Mouse (Mus musculus) megakaryocyte, embryonic 14.5 days (primary cell): Measurements from ENCODE around the gene Adam10. TPM values are rescaled to one million over a fixed set of nuclear protein-coding genes. Genes with fewer than 3 reads are reported as not detected.
A peak's percentile ranks its signal among the peaks of the same experiment; 100 is the strongest.

Experiments
- H3K27me3 ChIP-seq: replicated peaks from 2 replicates; pipeline ENCODE3; 2012; ENCODE audit warnings: inconsistent platforms
- H3K36me3 ChIP-seq: replicated peaks from 2 replicates; pipeline ENCODE3; 2012; ENCODE audit warnings: low read length, inconsistent platforms, mixed read lengths
- H3K4me1 ChIP-seq: 2 replicates; pipeline ENCODE4 v1.6.1; 2012; ENCODE audit warnings: inconsistent platforms
- H3K4me3 ChIP-seq: replicated peaks from 2 replicates; pipeline ENCODE3; 2012; ENCODE audit warnings: moderate library complexity, mild to moderate bottlenecking, inconsistent platforms
- H3K9me3 ChIP-seq: 2 replicates; pipeline ENCODE4 v1.6.1; 2012; ENCODE audit warnings: inconsistent platforms
- FLI1 ChIP-seq: IDR thresholded peaks from 2 replicates; pipeline ENCODE4 v1.6.1; 2012; ENCODE audit warnings: low read length, inconsistent platforms, mixed read lengths
- GATA1 ChIP-seq: IDR thresholded peaks from 3 replicates; pipeline ENCODE4 v1.6.1; 2012; ENCODE audit warnings: mixed read lengths, low read length, inconsistent platforms, borderline replicate concordance
- polyA plus RNA-seq: library from polyadenylated mRNA; stranded (reverse); fragments of >175 nt; gene quantifications from 2 replicates; pipeline ENCODE4 v1.2.3, GENCODE M21; 2012; ENCODE audit warnings: low replicate concordance; ENCODE audit not compliant: insufficient read depth

The Adam10 gene
- polyA plus RNA-seq, result 25.9 and 40.9 TPM in 2 replicates

DNA sequence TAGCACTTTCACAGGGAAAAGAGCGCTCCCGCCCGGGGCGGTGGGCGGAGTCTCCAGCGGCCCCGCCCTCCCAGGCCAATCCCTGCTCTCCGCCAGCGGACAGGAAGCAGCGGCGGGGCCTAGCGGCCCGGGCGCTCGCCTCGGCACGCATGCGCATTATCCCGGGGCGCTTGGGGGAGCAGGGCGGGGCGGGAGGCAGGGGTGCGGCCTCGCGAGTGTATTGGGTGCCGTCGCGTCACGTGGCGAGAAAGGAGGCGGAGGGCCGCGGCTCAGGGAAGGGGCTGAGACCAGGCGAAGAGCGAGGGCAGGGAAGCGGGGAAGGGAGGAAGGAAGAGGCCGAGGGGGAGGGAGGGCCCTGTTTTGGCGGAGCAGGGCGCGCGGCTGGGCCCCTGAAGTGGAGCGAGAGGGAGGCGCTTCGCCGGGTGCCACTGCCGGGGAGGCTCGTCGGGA is at the start of gene Adam10:
Adam10 (plus strand) TSS at position 316 of the 450 bp plus-strand sequence.
- Histone ChIP-seq H3K27me3 (no peaks in the 10 kb centered on the region), H3K4me1 (peaks cover 49% of the 10 kb centered on the region), H3K36me3 (peaks cover 5% of the 10 kb centered on the region), H3K4me3 (peak within 1 kb of the TSS; percentile 99), H3K9me3 (no peaks in the 10 kb centered on the region)
- TF ChIP-seq FLI1 (no peak), GATA1 (no peak)

DNA sequence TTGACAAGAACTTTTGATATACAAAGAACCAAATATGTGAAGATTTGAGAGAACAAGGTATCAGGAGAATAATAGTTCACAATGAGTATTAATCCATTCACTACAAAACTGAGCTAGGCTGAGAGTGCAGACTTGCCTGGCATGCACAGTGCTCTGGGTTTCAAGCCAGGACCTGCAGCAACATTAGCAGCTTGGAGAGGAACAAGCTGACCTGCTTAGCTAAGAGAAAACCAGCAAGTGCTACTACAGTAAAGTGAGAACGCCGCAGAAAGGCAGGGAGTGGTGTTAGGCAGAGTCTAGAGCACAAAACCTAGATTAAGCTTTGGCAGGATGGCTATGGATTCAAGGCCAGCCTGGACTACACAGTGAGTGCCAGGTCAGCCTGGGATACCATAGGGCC is 49.1 kb upstream of the Adam10 start:
- H3K36me3 ChIP-seq, result peaks cover 81% of the 10 kb centered on the region
- H3K4me1 ChIP-seq, result peaks cover 9% of the 10 kb centered on the region; the same call in 1 of the 2 replicates
- H3K27me3 ChIP-seq, result no peaks in the 10 kb centered on the region
- no peaks in the 10 kb centered on the region for H3K9me3 ChIP-seq
- no peak overlapping the region for H3K4me3 ChIP-seq
- TF ChIP-seq FLI1 (no peak), GATA1 (no peak)

DNA sequence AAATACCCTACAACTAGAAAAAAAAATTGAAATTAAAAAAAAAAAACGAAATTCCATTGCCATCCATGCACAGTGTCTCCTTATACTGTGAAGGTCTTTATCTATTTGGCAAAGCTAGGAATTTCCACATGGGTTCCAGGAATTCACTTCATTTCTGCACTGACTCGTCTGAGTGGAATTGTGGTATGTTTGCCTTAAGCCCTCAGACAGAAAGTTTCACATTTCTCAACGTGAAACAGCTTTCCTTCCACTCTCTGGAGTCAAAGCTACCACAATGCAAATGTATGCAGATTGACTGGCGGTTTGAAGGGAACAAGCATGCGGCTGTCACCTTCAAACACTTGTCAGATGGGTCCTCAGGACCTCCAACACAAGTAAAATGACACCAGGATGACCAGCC is 47.1 kb upstream of the Adam10 start:
- TF ChIP-seq FLI1, result no peak
- TF ChIP-seq GATA1, result no peak
- Histone ChIP-seq H3K9me3 (no peaks in the 10 kb centered on the region), H3K27me3 (no peaks in the 10 kb centered on the region), H3K4me1 (peaks cover 9% of the 10 kb centered on the region; the same call in 1 of the 2 replicates), H3K4me3 (no peak overlapping the region), H3K36me3 (peaks cover 80% of the 10 kb centered on the region)

DNA sequence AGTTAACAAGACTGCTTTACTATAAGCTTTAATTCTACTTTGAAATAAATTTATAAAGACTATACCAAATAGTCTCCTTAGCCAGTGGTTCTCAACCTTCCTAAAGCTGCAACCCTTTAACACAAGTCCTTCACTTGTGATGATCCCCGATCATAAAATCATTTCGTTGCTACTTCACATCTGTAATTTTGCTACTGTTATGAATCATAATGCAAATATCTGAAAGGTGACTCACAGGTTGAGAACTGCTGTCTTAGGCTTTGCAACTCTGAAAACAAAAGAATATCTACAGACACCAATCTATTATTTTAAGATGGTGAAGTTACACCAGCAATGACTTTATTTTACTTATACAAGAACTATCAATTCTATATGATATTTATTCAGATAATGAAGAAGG is 42.0 kb upstream of the Adam10 start:
- Histone ChIP-seq H3K4me1 (peaks cover 19% of the 10 kb centered on the region), H3K36me3 (peaks cover 83% of the 10 kb centered on the region), H3K27me3 (no peaks in the 10 kb centered on the region), H3K9me3 (no peaks in the 10 kb centered on the region), H3K4me3 (no peak overlapping the region)
- TF ChIP-seq FLI1 (no peak), GATA1 (no peak)

DNA sequence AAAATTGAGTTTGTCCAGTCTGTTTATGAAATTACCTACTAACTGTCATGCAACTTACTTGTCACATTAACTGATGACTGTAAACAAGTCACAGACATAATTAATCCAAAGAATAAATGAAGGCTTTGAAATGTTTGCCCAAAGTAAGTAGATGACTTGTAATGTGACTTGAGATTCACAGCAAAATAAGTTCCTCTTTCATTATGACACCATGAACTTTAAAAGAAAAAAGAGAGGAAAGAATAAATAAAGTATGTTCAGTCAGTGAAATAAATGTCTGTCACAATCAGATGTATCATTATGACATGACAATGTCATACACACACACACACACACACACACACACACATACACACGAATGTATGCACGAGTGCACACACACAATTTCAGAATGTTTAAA is 28.5 kb upstream of the Adam10 start:
- H3K36me3 ChIP-seq, result peaks cover 81% of the 10 kb centered on the region
- no peaks in the 10 kb centered on the region for H3K27me3 ChIP-seq
- H3K4me1 ChIP-seq, result peaks cover 60% of the 10 kb centered on the region
- TF ChIP-seq FLI1, result no peak
- TF ChIP-seq GATA1, result no peak
- H3K9me3 ChIP-seq, result no peaks in the 10 kb centered on the region
- H3K4me3 ChIP-seq, result no peak overlapping the region

DNA sequence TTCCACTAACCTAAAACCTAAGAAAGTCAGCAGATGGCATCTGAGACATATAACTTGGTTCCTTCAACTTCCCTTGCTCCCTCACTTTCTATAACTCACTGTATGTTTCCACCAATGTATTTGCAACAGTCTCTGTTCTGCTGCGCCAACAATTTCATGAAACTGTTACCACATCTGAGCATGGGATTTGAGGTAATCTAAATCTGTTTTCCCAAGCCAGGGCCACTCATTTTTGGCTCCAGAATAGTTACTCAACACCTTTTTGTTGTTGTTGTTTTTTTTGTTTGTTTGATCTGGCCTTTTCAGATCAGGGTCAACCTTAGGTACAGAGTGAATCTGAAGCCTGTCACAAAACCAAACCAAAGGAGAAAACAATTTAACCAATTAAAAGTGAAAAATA is 27.8 kb upstream of the Adam10 start:
- Histone ChIP-seq H3K9me3 (no peaks in the 10 kb centered on the region), H3K4me3 (no peak overlapping the region), H3K36me3 (peaks cover 76% of the 10 kb centered on the region), H3K27me3 (no peaks in the 10 kb centered on the region), H3K4me1 (peaks cover 60% of the 10 kb centered on the region)
- TF ChIP-seq GATA1 (no peak), FLI1 (no peak)

DNA sequence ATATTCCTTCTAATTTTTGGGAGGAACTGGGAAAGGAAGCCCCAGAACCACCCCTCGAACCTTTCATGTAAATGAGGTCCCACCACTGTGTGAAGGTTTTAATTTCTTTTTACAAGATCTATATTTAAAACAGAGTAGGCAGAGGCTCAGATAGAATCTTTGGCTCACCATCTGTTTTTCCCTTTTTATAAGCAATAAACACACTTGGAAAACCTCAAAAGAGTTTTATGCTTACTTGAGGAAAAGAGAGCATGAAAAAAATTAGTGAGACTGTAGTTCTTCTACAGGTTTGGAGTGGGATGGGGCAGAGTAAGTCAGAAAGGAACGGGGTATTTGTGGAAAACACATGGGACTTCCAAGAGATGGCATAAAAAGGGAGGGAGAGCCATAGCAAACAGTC is 26.6 kb upstream of the Adam10 start:
- peak overlapping the region; percentile 44 for H3K4me3 ChIP-seq
- H3K36me3 ChIP-seq, result peaks cover 67% of the 10 kb centered on the region
- peaks cover 56% of the 10 kb centered on the region for H3K4me1 ChIP-seq
- H3K9me3 ChIP-seq, result no peaks in the 10 kb centered on the region
- TF ChIP-seq GATA1, result no peak
- no peak for TF ChIP-seq FLI1
- H3K27me3 ChIP-seq, result no peaks in the 10 kb centered on the region

DNA sequence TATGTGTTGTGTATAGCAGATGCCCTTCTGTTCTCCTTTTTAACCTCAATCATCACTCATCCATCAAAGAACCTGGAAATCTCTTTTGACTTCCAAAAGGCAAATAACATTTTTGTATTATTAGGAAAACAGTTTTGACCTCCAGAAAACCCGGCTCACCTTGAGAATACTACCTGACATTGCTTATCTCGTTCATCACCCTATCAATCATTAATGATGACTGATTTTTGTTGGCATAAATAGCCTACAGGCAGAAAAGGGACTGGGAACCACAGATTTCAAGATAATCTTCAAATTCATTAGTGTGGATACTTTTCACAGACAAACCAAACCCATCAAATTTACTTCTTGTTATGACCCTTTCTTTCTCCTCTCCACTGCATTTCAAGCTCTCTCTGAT is 24.9 kb upstream of the Adam10 start:
- Histone ChIP-seq H3K4me3 (peak overlapping the region; percentile 99), H3K9me3 (no peaks in the 10 kb centered on the region), H3K36me3 (peaks cover 57% of the 10 kb centered on the region), H3K4me1 (peaks cover 53% of the 10 kb centered on the region), H3K27me3 (no peaks in the 10 kb centered on the region)
- no peak for TF ChIP-seq FLI1
- TF ChIP-seq GATA1, result no peak

DNA sequence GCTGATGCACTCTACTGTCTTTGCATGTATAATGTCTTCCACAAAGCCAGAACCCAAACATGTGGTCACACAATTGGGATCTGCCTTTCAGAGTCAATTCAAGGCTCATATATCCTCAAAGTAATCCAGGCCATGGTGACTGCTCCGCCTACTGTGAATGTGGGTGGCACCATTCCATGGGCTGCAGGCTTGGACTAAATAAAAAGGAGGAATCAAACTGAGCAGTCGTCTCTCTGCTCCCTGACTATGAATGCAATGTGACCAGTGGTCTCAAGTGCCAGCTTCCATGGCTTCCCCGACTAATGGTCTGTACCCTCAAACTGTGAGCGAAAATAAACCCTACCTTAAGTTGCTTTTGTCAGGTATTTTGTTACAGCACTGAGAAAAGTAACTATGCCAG is 24.3 kb upstream of the Adam10 start:
- Histone ChIP-seq H3K4me3 (peak overlapping the region; percentile 99), H3K27me3 (no peaks in the 10 kb centered on the region), H3K36me3 (peaks cover 51% of the 10 kb centered on the region), H3K4me1 (peaks cover 50% of the 10 kb centered on the region), H3K9me3 (no peaks in the 10 kb centered on the region)
- no peak for TF ChIP-seq FLI1
- no peak for TF ChIP-seq GATA1

DNA sequence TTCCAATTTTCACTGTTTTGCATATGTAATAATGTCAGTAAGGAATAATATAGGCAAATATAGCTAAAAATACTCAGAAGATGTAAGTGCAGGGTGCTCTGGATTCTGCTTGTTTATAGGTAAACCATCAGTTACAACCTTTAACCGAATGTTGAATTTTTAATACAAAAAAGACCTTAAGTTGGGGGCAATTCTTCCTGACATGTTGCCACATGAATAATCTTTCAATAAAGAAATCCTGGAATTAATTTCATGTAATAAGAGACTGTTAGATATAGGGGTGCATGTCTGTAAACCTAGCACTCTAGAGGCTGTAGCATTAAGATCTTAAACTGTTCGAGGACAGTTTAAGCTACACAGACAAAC is 23.1 kb upstream of the Adam10 start:
- H3K4me1 ChIP-seq, result peaks cover 46% of the 10 kb centered on the region
- no peaks in the 10 kb centered on the region for H3K27me3 ChIP-seq
- H3K9me3 ChIP-seq, result no peaks in the 10 kb centered on the region
- no peak for TF ChIP-seq GATA1
- no peak for TF ChIP-seq FLI1
- peak overlapping the region; percentile 99 for H3K4me3 ChIP-seq
- peaks cover 38% of the 10 kb centered on the region for H3K36me3 ChIP-seq
